Mouse (Mus musculus): ENCODE measurements around the gene Rdh16f1.

DNA sequence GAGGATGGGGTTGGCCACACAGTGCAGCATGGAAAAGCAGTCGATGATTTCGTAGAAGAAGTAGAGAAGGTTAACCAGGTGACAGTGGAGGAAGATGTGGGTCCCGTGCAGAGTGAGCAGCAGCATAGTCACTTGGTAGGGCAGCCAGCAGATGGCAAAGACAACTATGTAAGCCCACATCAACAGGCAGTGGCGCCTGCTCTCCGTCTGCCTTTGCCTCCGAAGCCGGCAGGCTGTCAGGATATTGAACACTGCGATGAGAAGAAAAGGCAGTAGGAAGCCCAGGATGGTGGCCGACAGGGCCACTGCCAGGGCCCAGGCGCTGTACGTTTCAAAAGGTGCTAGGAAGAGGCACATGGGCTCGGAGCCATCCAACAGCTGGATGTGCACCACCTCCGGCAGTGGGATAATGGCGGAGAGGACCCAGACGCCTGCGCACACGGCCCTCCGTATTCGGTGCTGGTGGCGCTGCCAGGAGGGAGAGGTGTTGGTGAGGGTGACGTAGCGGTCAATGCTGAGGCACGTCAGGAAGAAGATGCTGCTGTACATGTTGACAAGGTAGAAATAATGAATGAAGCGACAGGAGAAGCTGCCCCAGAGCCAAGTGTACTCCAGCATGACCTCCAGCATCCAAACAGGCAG is 9.3 kb upstream of the Rdh16f1 start:
- TF ChIP-seq CTCF (IDR thresholded peaks at IDR 0.05; ENCODE audit: low read depth, low read length) (no peak), POLR2A (IDR thresholded peaks at IDR 0.05; ENCODE audit: extremely low read depth, insufficient read depth, low read length) (no peak)

Data from liver, adult 2 months (tissue).